Mouse (Mus musculus) heart, postnatal 10 days (tissue): ENCODE measurements around the gene Gm14295. TPM values are rescaled to one million over a fixed set of nuclear protein-coding genes. Genes with fewer than 3 reads are reported as not detected.
"Not testable (repeated sequence)": the region's sequence is repeated elsewhere in the genome, so short reads cannot be mapped to it uniquely, and the experiment has no call there.

Experiments used
- DNase-seq, 2 experiments: peaks; one replicate each; pipeline ENCODE4 v3.0.0; 2021
- intact Hi-C: fragments of 180-260 bp; cut with DNase I; formaldehyde crosslinking; loops from one replicate; pipeline ENCODE4 v1.15.1; 2025
- total RNA-seq, 2 experiments: library from RNA; stranded (reverse); gene quantifications; 2 replicates each; pipeline ENCODE4 v1.2.3; 2021

Gm14295 gene
- total RNA-seq = 1 to 10 TPM; 6.2 to 6.3 TPM

GRCm38 (mm10) chr2:176798312-176798711 is at the start of gene Gm14295:
Gene Gm14295, plus strand, starts transcription at chr2:176798612.
- intact Hi-C loops, DNase-seq: not testable (repeated sequence)

GRCm38 (mm10) chr2:176798785-176799184 is 373 bp downstream of the Gm14295 start:
- intact Hi-C loops = not testable (repeated sequence)
- peak in 1 of 2 experiments; percentile 0 for DNase-seq

- DNase-seq, intact Hi-C loops: not testable (repeated sequence)
These were observed 32.4 kb downstream of the Gm14295 start, which contains the start of gene Gm14408 for GRCm38 (mm10) chr2:176830840-176831239. Gene Gm14408, plus strand, starts transcription at chr2:176831140.

Other genes starting within 250 kb of the Gm14295 start
- 1 to 10 TPM; 1.4 to 1.6 TPM for gene Gm14308, start 162.3 kb upstream of the Gm14295 start, total RNA-seq
- 10 to 100 TPM in 1 of 2 experiments, 1 to 10 TPM in 1; 8.3 to 10.4 TPM for gene Zfp973, start 128.1 kb upstream of the Gm14295 start, total RNA-seq
- gene Gm14305, start 90.3 kb upstream of the Gm14295 start, total RNA-seq = 1 to 10 TPM; 5.8 to 8.7 TPM
- not detected for gene Gm14408, start 32.5 kb downstream of the Gm14295 start, total RNA-seq
- gene Gm14296, start 129.2 kb downstream of the Gm14295 start, total RNA-seq = 1 to 10 TPM; 3.9 to 4.4 TPM
- gene Gm14419, start 202.3 kb downstream of the Gm14295 start, total RNA-seq = 10 to 100 TPM; 29.8 to 44.7 TPM